Mouse (Mus musculus): ENCODE data around the gene Pate2. TPM values are rescaled to one million over a fixed set of nuclear protein-coding genes. Genes with fewer than 3 reads are reported as not detected.

The Pate2 gene
- total RNA-seq, 2 experiments from 2014 or later: 0.30 to 0.38 TPM

DNA sequence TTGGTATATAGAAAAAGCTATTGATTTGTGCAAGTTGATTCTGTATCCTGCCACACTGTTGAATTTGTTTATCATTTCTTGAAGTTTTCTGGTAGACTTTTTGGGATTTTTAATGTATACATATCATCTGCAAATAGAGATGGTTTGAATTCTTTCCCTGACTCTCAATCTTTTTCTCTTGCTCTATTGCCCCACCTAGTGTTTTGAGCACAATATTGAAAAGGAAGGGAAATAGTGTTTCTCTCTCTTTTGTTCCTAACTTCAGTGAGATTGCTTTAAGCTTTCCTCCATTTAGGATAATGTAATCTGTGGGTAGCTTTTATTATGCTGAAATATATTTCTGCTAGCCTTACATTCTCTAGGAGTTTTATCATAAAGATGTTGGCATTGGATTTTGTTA is 137.2 kb downstream of the Pate2 start:
- DNase-seq (ENCODE audit: low spot score in 2 of 2): no peak

Other genes with a start within 250 kb of the Pate2 start
- gene Cdon, start 149.2 kb upstream of the Pate2 start, total RNA-seq (2021): 10 to 100 TPM in 1 of 2 experiments, 1 to 10 TPM in 1; 7.7 to 12.2 TPM
- not detected for gene Gm1113, start 52.0 kb upstream of the Pate2 start, total RNA-seq (2021)
- gene Ddx25, start 11.8 kb upstream of the Pate2 start, total RNA-seq (2021): 1 to 10 TPM; 1.0 to 1.1 TPM
- gene Pus3, start 11.7 kb upstream of the Pate2 start, total RNA-seq (2021): 10 to 100 TPM in 1 of 2 experiments, 1 to 10 TPM in 1; 9.5 to 13.0 TPM
- gene Hyls1, start 114 bp downstream of the Pate2 start, total RNA-seq (2021): 1 to 10 TPM; 2.7 to 3.1 TPM
- not detected for gene Pate4, start 41.7 kb downstream of the Pate2 start, total RNA-seq (2021)
- not detected for gene Pate3, start 77.9 kb downstream of the Pate2 start, total RNA-seq (2021)
- not detected for gene Pate1, start 117.1 kb downstream of the Pate2 start, total RNA-seq (2021)
- gene Gm17677, start 170.8 kb downstream of the Pate2 start, total RNA-seq (2021): not detected
- gene Gm17727, start 207.8 kb downstream of the Pate2 start, total RNA-seq (2021): not detected
- gene Gm27235, start 219.8 kb downstream of the Pate2 start, total RNA-seq (2021): not detected
- not detected for gene D730048I06Rik, start 219.8 kb downstream of the Pate2 start, total RNA-seq (2021)

Measured in adrenal gland, adult 18-20 months (tissue).